23 mouse cellular contexts compared by ENCODE assay signal in the genomic region with DNA sequence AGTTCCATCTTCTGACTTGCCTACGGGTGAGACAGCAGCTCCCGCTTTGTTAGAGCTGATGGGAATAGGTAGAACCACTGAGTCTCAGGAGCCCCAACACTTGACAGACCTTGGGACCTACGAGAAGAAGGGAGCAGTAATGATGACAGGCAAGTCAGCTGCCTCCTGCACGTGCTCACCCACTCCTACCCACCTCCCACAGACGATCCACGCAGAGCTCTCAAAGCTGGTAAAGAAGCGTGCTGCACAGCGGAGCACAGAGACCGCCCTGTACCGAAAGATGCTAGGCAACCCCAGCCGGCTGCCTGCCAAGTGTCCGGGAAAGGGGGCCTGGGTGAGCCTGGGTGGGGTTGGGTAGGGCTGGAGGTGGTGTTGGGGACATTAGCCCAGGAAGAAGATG. TPM values are rescaled to one million over a fixed set of nuclear protein-coding genes. Genes with fewer than 3 reads are reported as not detected.
A peak's percentile ranks its signal among the peaks of the same experiment; 100 is the strongest.
DNase-seq lines count a peak whose midpoint lies in the region; ATAC-seq lines count a peak whose summit lies in the region.
"Had no signal": no experiment of that assay in that cellular context is flagged by ENCODE, and none has a peak within 500 bp of the region (broad histone marks: within the 10 kb centered on the region; RNA-seq: fewer than 3 reads in every experiment).

No protein-coding gene starts in this region.

- H3K4me3 ChIP-seq in forebrain, embryonic 10.5 days = no peak overlapping the region
- no peak overlapping the region for H3K4me3 ChIP-seq in forebrain, embryonic 14.5 days (ENCODE audit: low read depth, low read length)
- H3K4me3 ChIP-seq in kidney, embryonic 14.5 days (ENCODE audit: low read length) = no peak overlapping the region
- H3K4me3 ChIP-seq in liver, embryonic 13.5 days (replicated peaks) = no peak overlapping the region
- H3K4me3 ChIP-seq: embryonic facial prominence, embryonic 13.5 days; forebrain, embryonic 13.5 days; hindbrain, embryonic 15.5 days had no signal

- H3K27ac ChIP-seq in forebrain, embryonic 10.5 days = 0 out of 2 replicates have a peak overlapping the region, but pooled peaks have one; percentile 30
- no peak overlapping the region for H3K27ac ChIP-seq in forebrain, embryonic 14.5 days (ENCODE audit: low read depth, low read length)
- H3K27ac ChIP-seq in kidney, embryonic 14.5 days (ENCODE audit: low read depth, low read length) = no peak overlapping the region
- H3K27ac ChIP-seq in liver, embryonic 13.5 days = no peak overlapping the region
- H3K27ac ChIP-seq: embryonic facial prominence, embryonic 13.5 days; forebrain, embryonic 13.5 days; hindbrain, embryonic 15.5 days had no signal

- no peak overlapping the region for H3K4me2 ChIP-seq in forebrain, embryonic 14.5 days (ENCODE audit: low read length)
- no peak overlapping the region for H3K4me2 ChIP-seq in kidney, embryonic 14.5 days (replicated peaks; ENCODE audit: low read depth, low read length)
- H3K4me2 ChIP-seq in liver, embryonic 13.5 days = no peak overlapping the region
- H3K4me2 ChIP-seq: embryonic facial prominence, embryonic 13.5 days; forebrain, embryonic 13.5 days; heart, embryonic 11.5 days; hindbrain, embryonic 15.5 days had no signal

- peaks cover 84% of the 10 kb centered on the region for H3K36me3 ChIP-seq in forebrain, embryonic 10.5 days (replicated peaks)
- peaks cover 75% of the 10 kb centered on the region for H3K36me3 ChIP-seq in forebrain, embryonic 14.5 days (ENCODE audit: control insufficient read depth, insufficient read depth, low read length)
- H3K36me3 ChIP-seq in kidney, embryonic 14.5 days (ENCODE audit: control insufficient read depth, insufficient read depth, low read length) = peaks cover 69% of the 10 kb centered on the region
- H3K36me3 ChIP-seq in liver, embryonic 13.5 days = peaks cover 75% of the 10 kb centered on the region

- DNase-seq in forebrain, embryonic 10.5 days (ENCODE audit: extremely low spot score, low spot score) = no peak
- DNase-seq in forebrain, embryonic 14.5 days (ENCODE audit: low spot score) = no peak
- no peak for DNase-seq in kidney, postnatal 10 days
- no peak for DNase-seq in liver, embryonic 13.5 days
- no peak for DNase-seq in liver
- peak; percentile 35 to 51 for DNase-seq in right cerebral cortex, adult 2 months (ENCODE audit: low spot score in 2 of 2)
- no peak for DNase-seq in right cerebral cortex, postnatal 4 days
- DNase-seq: adrenal gland, adult 8-10 months; adrenal gland, postnatal 36 days; B cell, adult 2 months; cerebellum, adult 11 months; cerebellum, adult 8-10 months; cerebellum, postnatal 14 days; gastrocnemius, postnatal 36 days; heart, adult 11 months; heart, postnatal 36 days had no signal

- ATAC-seq in forebrain, embryonic 14.5 days = no peak
- no peak for ATAC-seq in kidney, embryonic 14.5 days (ENCODE audit: low FRiP score, low TSS enrichment)
- ATAC-seq in liver, embryonic 13.5 days (ENCODE audit: low read depth) = no peak
- ATAC-seq: CD4-positive, CD25-positive, alpha-beta regulatory T cell, adult 4 months; forebrain, embryonic 13.5 days had no signal

- no peaks in the 10 kb centered on the region for H3K9me3 ChIP-seq in forebrain, embryonic 10.5 days
- H3K9me3 ChIP-seq in forebrain, embryonic 14.5 days (replicated peaks; ENCODE audit: control insufficient read depth, low read length) = no peaks in the 10 kb centered on the region
- no peaks in the 10 kb centered on the region for H3K9me3 ChIP-seq in kidney, embryonic 14.5 days (ENCODE audit: control insufficient read depth, low read length)
- H3K9me3 ChIP-seq in liver, embryonic 13.5 days (replicated peaks) = no peaks in the 10 kb centered on the region
- H3K9me3 ChIP-seq: embryonic facial prominence, embryonic 13.5 days; forebrain, embryonic 13.5 days; G1E; hindbrain, embryonic 15.5 days had no signal

- H3K9ac ChIP-seq in forebrain, embryonic 14.5 days (ENCODE audit: low read length) = no peak overlapping the region
- 0 out of 2 replicates have a peak overlapping the region, but pooled peaks have one; percentile 12 for H3K9ac ChIP-seq in kidney, embryonic 14.5 days (ENCODE audit: low read depth, low read length)
- 0 out of 2 replicates have a peak overlapping the region, but pooled peaks have one; percentile 2 for H3K9ac ChIP-seq in liver, embryonic 13.5 days
- H3K9ac ChIP-seq: embryonic facial prominence, embryonic 13.5 days; forebrain, embryonic 13.5 days; hindbrain, embryonic 15.5 days had no signal

- peaks cover 15% of the 10 kb centered on the region for H3K4me1 ChIP-seq in forebrain, embryonic 10.5 days
- H3K4me1 ChIP-seq in forebrain, embryonic 14.5 days (ENCODE audit: control insufficient read depth, insufficient read depth, low read length) = no peaks in the 10 kb centered on the region; the same call in none of the 2 replicates
- H3K4me1 ChIP-seq in kidney, embryonic 14.5 days (ENCODE audit: control insufficient read depth, insufficient read depth, low read length) = 0 out of 2 replicates have a peak, but pooled peaks cover 3% of the 10 kb centered on the region
- peaks cover 29% of the 10 kb centered on the region for H3K4me1 ChIP-seq in liver, embryonic 13.5 days (replicated peaks)

- WGBS in forebrain, embryonic 10.5 days = 95% methylated on average over 12 of the region's 12 CpGs
- whole genome bisulfite sequencing in forebrain, embryonic 14.5 days = 90% methylated on average over 12 of the region's 12 CpGs
- 94% methylated on average over 12 of the region's 12 CpGs for WGBS in kidney, embryonic 14.5 days
- WGBS in liver, embryonic 13.5 days (ENCODE audit: insufficient replicate concordance) = 94% methylated on average over 12 of the region's 12 CpGs

- no peaks in the 10 kb centered on the region for H3K27me3 ChIP-seq in forebrain, embryonic 10.5 days (ENCODE audit: poor library complexity, severe bottlenecking)
- no peaks in the 10 kb centered on the region for H3K27me3 ChIP-seq in forebrain, embryonic 14.5 days (replicated peaks; ENCODE audit: control insufficient read depth, insufficient read depth, low read length)
- no peaks in the 10 kb centered on the region for H3K27me3 ChIP-seq in kidney, embryonic 14.5 days (ENCODE audit: control insufficient read depth, insufficient read depth, low read length)
- no peaks in the 10 kb centered on the region for H3K27me3 ChIP-seq in liver, embryonic 13.5 days
- H3K27me3 ChIP-seq: embryonic facial prominence, embryonic 13.5 days; forebrain, embryonic 13.5 days; hindbrain, embryonic 15.5 days had no signal

RNA-seq across cellular contexts. Expression of a gene that starts 5.0 kb away (rescaled TPM):
- 20.8 and 22.7 TPM in 2 replicates for polyA plus RNA-seq in forebrain, embryonic 10.5 days (2016; fragmentation: Nextera tagmentation; extraction: Ambion mirVana)
- polyA plus RNA-seq in forebrain, embryonic 14.5 days (2014; fragmentation: Nextera tagmentation; extraction: Ambion mirVana) = 15.1 TPM in 2 replicates
- 12.9 and 22.4 TPM in 2 replicates for polyA plus RNA-seq in kidney, embryonic 14.5 days (2014; fragmentation: Nextera tagmentation; extraction: Ambion mirVana)
- polyA plus RNA-seq in liver, embryonic 13.5 days (2015; fragmentation: Nextera tagmentation; extraction: Ambion mirVana) = 9.7 and 10.5 TPM in 2 replicates

RNA-seq across cellular contexts. Expression of a gene that starts 6.5 kb away (rescaled TPM):
- polyA plus RNA-seq in forebrain, embryonic 10.5 days (2016; fragmentation: Nextera tagmentation; extraction: Ambion mirVana) = 52.6 and 57.2 TPM in 2 replicates
- 49.1 and 57.9 TPM in 2 replicates for polyA plus RNA-seq in forebrain, embryonic 14.5 days (2014; fragmentation: Nextera tagmentation; extraction: Ambion mirVana)
- polyA plus RNA-seq in kidney, embryonic 14.5 days (2014; fragmentation: Nextera tagmentation; extraction: Ambion mirVana) = 70.0 and 70.9 TPM in 2 replicates
- 36.2 TPM in 2 replicates for polyA plus RNA-seq in liver, embryonic 13.5 days (2015; fragmentation: Nextera tagmentation; extraction: Ambion mirVana)

RNA-seq across cellular contexts. Expression of a gene that starts 6.8 kb away (rescaled TPM):
- polyA plus RNA-seq in forebrain, embryonic 10.5 days (2016; fragmentation: Nextera tagmentation; extraction: Ambion mirVana) = 295 and 303 TPM in 2 replicates
- 363 and 380 TPM in 2 replicates for polyA plus RNA-seq in forebrain, embryonic 14.5 days (2014; fragmentation: Nextera tagmentation; extraction: Ambion mirVana)
- 252 and 291 TPM in 2 replicates for polyA plus RNA-seq in kidney, embryonic 14.5 days (2014; fragmentation: Nextera tagmentation; extraction: Ambion mirVana)
- polyA plus RNA-seq in liver, embryonic 13.5 days (2015; fragmentation: Nextera tagmentation; extraction: Ambion mirVana) = 177 and 182 TPM in 2 replicates

RNA-seq across cellular contexts. Expression of a gene that starts 23.7 kb away (rescaled TPM):
- polyA plus RNA-seq in forebrain, embryonic 10.5 days (2016; fragmentation: Nextera tagmentation; extraction: Ambion mirVana) = 879 and 899 TPM in 2 replicates
- 709 and 911 TPM in 2 replicates for polyA plus RNA-seq in forebrain, embryonic 14.5 days (2014; fragmentation: Nextera tagmentation; extraction: Ambion mirVana)
- 1,078 and 1,559 TPM in 2 replicates for polyA plus RNA-seq in kidney, embryonic 14.5 days (2014; fragmentation: Nextera tagmentation; extraction: Ambion mirVana)
- 736 and 758 TPM in 2 replicates for polyA plus RNA-seq in liver, embryonic 13.5 days (2015; fragmentation: Nextera tagmentation; extraction: Ambion mirVana)

RNA-seq across cellular contexts. Expression of a gene that starts 27.7 kb away (rescaled TPM):
- 126 and 136 TPM in 2 replicates for polyA plus RNA-seq in forebrain, embryonic 10.5 days (2016; fragmentation: Nextera tagmentation; extraction: Ambion mirVana)
- polyA plus RNA-seq in forebrain, embryonic 14.5 days (2014; fragmentation: Nextera tagmentation; extraction: Ambion mirVana) = 174 and 199 TPM in 2 replicates
- polyA plus RNA-seq in kidney, embryonic 14.5 days (2014; fragmentation: Nextera tagmentation; extraction: Ambion mirVana) = 129 and 151 TPM in 2 replicates
- polyA plus RNA-seq in liver, embryonic 13.5 days (2015; fragmentation: Nextera tagmentation; extraction: Ambion mirVana) = 81.2 and 82.3 TPM in 2 replicates

Comparison
In these comparisons a context has a peak if more than half of its experiments do, and no peak if none do; other contexts are left out.
1. DNase-seq: peak in right cerebral cortex, adult 2 months (2 of 2); none in forebrain, embryonic 10.5 days (single experiment), forebrain, embryonic 14.5 days (single experiment), kidney, postnatal 10 days (single experiment), liver, embryonic 13.5 days (single experiment), liver (single experiment) and right cerebral cortex, postnatal 4 days (single experiment).